Mouse (Mus musculus) kidney, embryonic 14.5 days (tissue): ENCODE results near the gene Gm10803. TPM values are rescaled to one million over a fixed set of nuclear protein-coding genes. Genes with fewer than 3 reads are reported as not detected.
A peak's percentile ranks its signal among the peaks of the same experiment; 100 is the strongest.

Experiments
- ATAC-seq: fragments of 200-750 bp; cut with Nextera tagmentation; 2 replicates; pipeline ENCODE4 v1.8.0; 2017; ENCODE audit warnings: moderate number of reproducible peaks, mild to moderate bottlenecking, moderate TSS enrichment, moderate library complexity; ENCODE audit not compliant: low FRiP score, low TSS enrichment
- H3K27ac ChIP-seq: fragments of 300-500 bp; sonication (generic); 2 replicates; pipeline ENCODE4 v1.5.1; 2014; ENCODE audit warnings: low read depth, mild to moderate bottlenecking, low read length, moderate library complexity, mixed read lengths
- H3K27me3 ChIP-seq: fragments of 300-500 bp; sonication (generic); 2 replicates; pipeline ENCODE4 v1.6.1; 2014; ENCODE audit warnings: mild to moderate bottlenecking, low read length; ENCODE audit not compliant: control insufficient read depth, insufficient read depth
- H3K36me3 ChIP-seq: fragments of 300-500 bp; sonication (generic); 2 replicates; pipeline ENCODE4 v1.6.1; 2014; ENCODE audit warnings: low read length, mixed read lengths; ENCODE audit not compliant: control insufficient read depth, insufficient read depth
- H3K4me1 ChIP-seq: fragments of 300-500 bp; sonication (generic); 2 replicates; pipeline ENCODE4 v1.6.1; 2014; ENCODE audit warnings: low read length, mixed read lengths; ENCODE audit not compliant: control insufficient read depth, insufficient read depth
- H3K4me2 ChIP-seq: fragments of 300-500 bp; sonication (generic); replicated peaks from 2 replicates; pipeline ENCODE4 v1.6.1; 2014; ENCODE audit warnings: low read depth, mild to moderate bottlenecking, low read length
- H3K4me3 ChIP-seq: fragments of 300-500 bp; sonication (generic); 2 replicates; pipeline ENCODE4 v1.5.1; 2014; ENCODE audit warnings: mild to moderate bottlenecking, low read length
- H3K9ac ChIP-seq: fragments of 300-500 bp; sonication (generic); 2 replicates; pipeline ENCODE4 v1.6.1; 2014; ENCODE audit warnings: low read depth, mild to moderate bottlenecking, low read length, moderate library complexity
- H3K9me3 ChIP-seq: fragments of 300-500 bp; sonication (generic); 2 replicates; pipeline ENCODE4 v1.6.1; 2016; ENCODE audit warnings: low read length; ENCODE audit not compliant: control insufficient read depth
- WGBS: fragments of 180-500 bp; shearing (Covaris S2); extraction: QIAGEN DNeasy Blood & Tissue Kit; methylation state at CpG from one replicate; pipeline ENCODE4 v1.1.7; 2014; 5-methylcytosine and 5-hydroxymethylcytosine counted together
- polyA plus RNA-seq: library from polyadenylated mRNA; unstranded; fragments of >200 nt; fragmentation: Nextera tagmentation; extraction: Ambion mirVana; gene quantifications from 2 replicates; pipeline ENCODE4 v1.2.1, GENCODE M21; 2014

Gene Gm10803
- polyA plus RNA-seq, 1 experiment from 2014 or later = not detected

GRCm38 (mm10) chr2:93533891-93534290 lies 26.5 kb upstream of the Gm10803 start:
- WGBS = 90% methylated on average over 7 of the region's 7 CpGs
- H3K4me3 ChIP-seq = no peak overlapping the region
- no peak overlapping the region for H3K4me2 ChIP-seq
- no peaks in the 10 kb centered on the region for H3K36me3 ChIP-seq
- no peak overlapping the region for H3K9ac ChIP-seq
- no peak overlapping the region for H3K27ac ChIP-seq
- H3K4me1 ChIP-seq = no peaks in the 10 kb centered on the region
- no peak for ATAC-seq
- H3K9me3 ChIP-seq = no peaks in the 10 kb centered on the region
- H3K27me3 ChIP-seq = no peaks in the 10 kb centered on the region

DNA sequence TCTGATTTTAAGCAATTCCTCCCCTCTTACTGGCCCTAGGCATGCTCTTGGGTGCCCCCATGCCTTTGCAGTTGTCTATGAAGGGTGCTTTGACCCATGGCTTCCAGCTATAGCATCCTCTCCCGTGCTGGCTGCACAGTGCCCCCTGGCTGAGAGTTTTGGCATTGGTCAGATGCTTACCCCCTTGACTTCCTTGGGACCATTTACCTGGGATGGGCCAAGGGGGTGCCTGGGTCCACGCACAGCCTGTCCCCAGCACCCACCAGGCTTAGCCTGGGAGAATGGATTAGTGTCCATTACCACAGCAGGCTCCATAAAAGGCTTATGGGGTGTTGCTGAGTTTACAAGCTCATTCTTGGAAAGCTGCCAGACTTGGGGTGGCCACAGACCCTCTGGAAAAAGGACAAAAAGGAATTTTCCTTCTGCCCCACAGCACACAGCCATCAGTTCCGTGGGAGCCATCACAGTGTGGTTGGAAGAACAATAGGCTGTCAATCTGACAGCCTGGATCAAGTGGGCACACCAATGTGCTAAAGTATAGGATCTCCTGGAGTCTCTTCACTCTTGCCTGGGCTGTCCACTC lies 22.9 kb upstream of the Gm10803 start:
- H3K4me3 ChIP-seq = no peak overlapping the region
- H3K9ac ChIP-seq = no peak overlapping the region
- ATAC-seq = no peak
- 52% methylated on average over 3 of the region's 3 CpGs for WGBS
- no peaks in the 10 kb centered on the region for H3K27me3 ChIP-seq
- no peaks in the 10 kb centered on the region for H3K4me1 ChIP-seq
- no peak overlapping the region for H3K27ac ChIP-seq
- no peaks in the 10 kb centered on the region for H3K9me3 ChIP-seq
- H3K36me3 ChIP-seq = no peaks in the 10 kb centered on the region
- H3K4me2 ChIP-seq = no peak overlapping the region

DNA sequence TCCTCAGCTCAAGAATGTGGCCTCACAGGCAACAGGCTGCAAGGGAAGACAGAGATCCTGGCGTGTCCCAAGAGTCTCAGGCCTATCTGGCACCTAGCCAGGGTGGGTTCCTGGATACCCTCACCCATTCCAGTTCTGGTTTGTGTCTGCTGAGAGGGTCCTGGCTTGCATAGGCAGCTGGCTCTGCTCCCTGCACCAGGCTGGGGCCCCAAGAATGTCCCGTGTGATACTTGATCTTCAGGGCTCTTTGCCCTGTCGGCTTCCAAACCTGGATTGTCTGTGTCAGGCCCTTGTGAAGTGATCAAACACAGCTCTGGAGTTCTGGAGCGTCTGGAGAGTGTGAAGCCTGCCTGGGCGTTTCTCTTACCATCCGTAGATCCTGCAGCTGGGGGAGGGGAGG lies 22.2 kb upstream of the Gm10803 start:
- Histone ChIP-seq H3K9ac (no peak overlapping the region), H3K36me3 (no peaks in the 10 kb centered on the region), H3K4me1 (no peaks in the 10 kb centered on the region), H3K27ac (no peak overlapping the region), H3K4me2 (no peak overlapping the region), H3K4me3 (no peak overlapping the region), H3K27me3 (no peaks in the 10 kb centered on the region), H3K9me3 (no peaks in the 10 kb centered on the region)
- no peak for ATAC-seq
- 11% methylated on average over 6 of the region's 6 CpGs for WGBS

- Histone ChIP-seq H3K36me3 (no peaks in the 10 kb centered on the region), H3K4me3 (no peak overlapping the region), H3K9ac (no peak overlapping the region), H3K9me3 (no peaks in the 10 kb centered on the region), H3K4me2 (no peak overlapping the region), H3K27ac (no peak overlapping the region), H3K27me3 (no peaks in the 10 kb centered on the region), H3K4me1 (no peaks in the 10 kb centered on the region)
- no peak for ATAC-seq
- WGBS = 65% methylated on average over 2 of the region's 2 CpGs
Observed at GRCm38 (mm10) chr2:93541771-93542170, 18.6 kb upstream of the Gm10803 start.

DNA sequence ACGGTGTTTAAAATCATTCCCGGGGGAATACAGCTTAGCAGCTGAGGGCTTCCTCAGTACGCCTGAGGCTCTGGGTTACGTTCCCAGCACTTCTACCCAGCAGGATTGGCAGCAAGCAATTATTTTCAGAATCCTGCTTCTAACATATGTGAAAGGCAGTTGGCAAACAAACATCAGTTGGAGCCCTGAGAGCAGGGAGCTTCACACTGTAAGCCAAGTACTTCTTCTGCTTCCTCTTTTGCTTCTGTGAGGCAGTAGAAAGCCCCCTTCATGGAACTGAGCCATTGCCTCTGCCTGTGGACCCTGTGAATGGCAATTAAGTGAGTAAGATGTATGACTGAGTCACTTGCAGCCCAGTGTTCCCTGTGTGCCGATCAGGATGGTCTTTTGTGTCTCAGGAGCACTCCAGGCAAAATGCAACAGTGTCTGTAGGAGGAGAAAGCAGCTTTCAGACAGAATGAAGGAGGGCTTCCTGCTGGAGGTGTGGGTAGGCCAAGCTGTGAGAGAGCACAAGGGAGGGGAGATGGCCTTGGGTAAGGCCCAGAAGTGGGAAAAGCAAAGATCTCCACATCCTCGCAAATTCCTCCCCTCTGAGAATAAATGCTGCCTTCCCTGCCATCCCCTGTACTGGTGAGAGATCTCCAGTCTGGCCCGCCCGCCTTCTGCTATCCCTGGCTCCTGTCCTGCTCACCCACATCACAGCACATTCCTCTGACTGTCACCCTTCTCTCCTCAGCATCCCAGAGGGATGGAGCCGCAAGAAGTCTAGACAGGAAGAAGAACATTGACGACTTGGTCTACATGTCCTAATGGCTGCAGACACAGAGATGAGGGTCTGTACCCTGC lies 7.5 kb upstream of the Gm10803 start:
- Histone ChIP-seq H3K27me3 (no peaks in the 10 kb centered on the region), H3K4me2 (no peak overlapping the region), H3K36me3 (no peaks in the 10 kb centered on the region), H3K9ac (no peak overlapping the region), H3K27ac (no peak overlapping the region), H3K4me3 (no peak overlapping the region), H3K9me3 (no peaks in the 10 kb centered on the region), H3K4me1 (no peaks in the 10 kb centered on the region)
- 74% methylated on average over 10 of the region's 10 CpGs for WGBS
- no peak for ATAC-seq

- no peaks in the 10 kb centered on the region for H3K27me3 ChIP-seq
- ATAC-seq = no peak
- no peaks in the 10 kb centered on the region for H3K4me1 ChIP-seq
- H3K27ac ChIP-seq = no peak overlapping the region
- no peaks in the 10 kb centered on the region for H3K9me3 ChIP-seq
- H3K9ac ChIP-seq = no peak overlapping the region
- no peak overlapping the region for H3K4me3 ChIP-seq
- H3K4me2 ChIP-seq = no peak overlapping the region
- WGBS = 65% methylated on average over 5 of the region's 5 CpGs
- H3K36me3 ChIP-seq = no peaks in the 10 kb centered on the region
Observed at GRCm38 (mm10) chr2:93553905-93554304, 6.5 kb upstream of the Gm10803 start.

GRCm38 (mm10) chr2:93565647-93566046 lies 5.3 kb downstream of the Gm10803 start:
- Histone ChIP-seq H3K9me3 (no peaks in the 10 kb centered on the region), H3K4me1 (no peaks in the 10 kb centered on the region), H3K27ac (no peak overlapping the region), H3K27me3 (no peaks in the 10 kb centered on the region), H3K9ac (no peak overlapping the region), H3K4me2 (no peak overlapping the region), H3K36me3 (no peaks in the 10 kb centered on the region), H3K4me3 (no peak overlapping the region)
- WGBS = 46% methylated on average over 6 of the region's 6 CpGs
- ATAC-seq = 0 out of 2 replicates have a peak, but pooled peaks have one; percentile 32

DNA sequence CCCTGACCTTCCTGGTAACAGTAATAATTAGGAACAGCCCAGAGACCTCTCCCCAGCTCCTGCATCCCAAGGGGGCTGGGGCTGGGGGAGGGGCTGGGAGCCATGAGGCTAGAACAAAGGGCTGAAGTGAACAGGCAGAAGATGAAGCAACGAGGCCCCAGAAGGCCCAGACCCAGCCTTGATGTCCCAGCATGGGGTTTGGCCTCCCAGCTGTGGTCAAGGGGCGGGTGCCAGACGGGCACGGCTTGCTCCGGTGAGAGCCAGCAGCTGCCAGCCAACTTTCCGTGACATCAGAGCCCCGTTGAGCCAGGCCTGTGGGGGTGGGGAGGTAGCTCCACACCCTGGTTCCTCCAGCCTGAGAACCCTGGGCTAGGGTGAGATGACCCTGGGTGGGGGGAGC lies 7.3 kb downstream of the Gm10803 start:
- H3K9ac ChIP-seq = no peak overlapping the region

DNA sequence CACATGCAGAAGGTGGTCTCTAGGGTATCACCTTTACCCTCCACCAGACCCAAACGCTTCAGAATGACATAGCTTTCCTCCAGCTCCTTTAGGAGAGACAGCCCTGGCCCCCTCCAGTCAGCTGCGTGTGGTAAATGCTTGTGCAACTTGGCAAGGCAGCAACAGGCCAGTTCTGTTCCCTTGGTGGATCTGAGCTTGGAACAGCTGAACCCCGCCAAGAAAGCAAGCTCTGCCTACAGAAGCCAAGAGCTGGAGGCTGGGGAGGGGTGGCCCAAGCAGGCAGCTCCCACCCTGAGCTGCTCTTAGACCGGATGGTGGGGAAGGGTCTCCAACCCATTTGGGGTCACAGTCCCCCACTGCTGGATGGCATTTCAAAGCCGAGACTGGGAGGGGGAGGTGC lies 12.2 kb downstream of the Gm10803 start:
- H3K9ac ChIP-seq = no peak overlapping the region
- 66% methylated on average over 5 of the region's 5 CpGs for WGBS
- no peaks in the 10 kb centered on the region for H3K4me1 ChIP-seq
- no peak overlapping the region for H3K4me3 ChIP-seq
- no peaks in the 10 kb centered on the region for H3K36me3 ChIP-seq
- H3K27me3 ChIP-seq = no peaks in the 10 kb centered on the region
- no peak for ATAC-seq
- H3K27ac ChIP-seq = no peak overlapping the region
- H3K4me2 ChIP-seq = no peak overlapping the region
- H3K9me3 ChIP-seq = no peaks in the 10 kb centered on the region

More for the DNA sequence above, 7.3 kb downstream of the Gm10803 start:
- Histone ChIP-seq H3K9me3 (no peaks in the 10 kb centered on the region), H3K4me3 (no peak overlapping the region), H3K36me3 (no peaks in the 10 kb centered on the region), H3K4me1 (no peaks in the 10 kb centered on the region), H3K4me2 (no peak overlapping the region), H3K27me3 (no peaks in the 10 kb centered on the region), H3K27ac (no peak overlapping the region)
- no peak for ATAC-seq
- WGBS = 48% methylated on average over 7 of the region's 7 CpGs
